Mouse (Mus musculus) adrenal gland, postnatal 36 days (tissue): ENCODE measurements around the gene Gm136. TPM values are rescaled to one million over a fixed set of nuclear protein-coding genes. Genes with fewer than 3 reads are reported as not detected.
A peak's percentile ranks its signal among the peaks of the same experiment; 100 is the strongest.
"Not testable (repeated sequence)": the region's sequence is repeated elsewhere in the genome, so short reads cannot be mapped to it uniquely, and the experiment has no call there.

Source experiments
- DNase-seq, 2 experiments: peaks; one replicate each; pipeline ENCODE4 v3.0.0; 2021; ENCODE audit warnings: mixed read lengths in 1 of 2
- long read RNA-seq, 2 experiments: library from polyadenylated mRNA; stranded (forward); transcript quantifications; one replicate each; pipeline ENCODE4 v2.0.0; 2021; ENCODE audit warnings: borderline sequencing depth in 2 of 2
- total RNA-seq, 2 experiments: library from RNA; stranded (reverse); gene quantifications; 2 replicates each; pipeline ENCODE4 v1.2.3; 2021

Gm136 gene
- not detected for total RNA-seq
- long read RNA-seq, experiment 1, result 0 reads
- long read RNA-seq, experiment 2, result 0 reads

DNA sequence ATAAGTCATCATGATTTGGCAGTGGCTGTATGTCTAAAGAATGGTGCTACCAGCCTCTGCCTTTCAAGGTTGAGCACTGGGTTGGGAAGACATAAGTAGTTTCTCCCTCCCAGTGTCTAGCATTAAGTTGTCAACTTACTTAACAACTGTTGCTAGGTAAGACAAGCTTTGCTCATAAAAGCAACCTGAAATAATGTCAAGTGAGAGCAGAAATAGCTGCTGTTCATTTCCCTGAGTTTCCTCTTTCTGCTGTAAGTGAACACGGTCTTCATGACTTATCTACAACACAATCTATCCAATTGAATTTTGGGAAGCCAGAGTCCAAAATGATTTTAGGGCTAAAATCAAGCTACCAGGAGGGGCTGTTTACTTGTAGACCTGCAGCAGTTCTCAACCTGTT, at the start of gene Gm136:
Gm136 (minus strand) TSS at position 101 of the 400 bp plus-strand sequence.
- no peak for DNase-seq

DNA sequence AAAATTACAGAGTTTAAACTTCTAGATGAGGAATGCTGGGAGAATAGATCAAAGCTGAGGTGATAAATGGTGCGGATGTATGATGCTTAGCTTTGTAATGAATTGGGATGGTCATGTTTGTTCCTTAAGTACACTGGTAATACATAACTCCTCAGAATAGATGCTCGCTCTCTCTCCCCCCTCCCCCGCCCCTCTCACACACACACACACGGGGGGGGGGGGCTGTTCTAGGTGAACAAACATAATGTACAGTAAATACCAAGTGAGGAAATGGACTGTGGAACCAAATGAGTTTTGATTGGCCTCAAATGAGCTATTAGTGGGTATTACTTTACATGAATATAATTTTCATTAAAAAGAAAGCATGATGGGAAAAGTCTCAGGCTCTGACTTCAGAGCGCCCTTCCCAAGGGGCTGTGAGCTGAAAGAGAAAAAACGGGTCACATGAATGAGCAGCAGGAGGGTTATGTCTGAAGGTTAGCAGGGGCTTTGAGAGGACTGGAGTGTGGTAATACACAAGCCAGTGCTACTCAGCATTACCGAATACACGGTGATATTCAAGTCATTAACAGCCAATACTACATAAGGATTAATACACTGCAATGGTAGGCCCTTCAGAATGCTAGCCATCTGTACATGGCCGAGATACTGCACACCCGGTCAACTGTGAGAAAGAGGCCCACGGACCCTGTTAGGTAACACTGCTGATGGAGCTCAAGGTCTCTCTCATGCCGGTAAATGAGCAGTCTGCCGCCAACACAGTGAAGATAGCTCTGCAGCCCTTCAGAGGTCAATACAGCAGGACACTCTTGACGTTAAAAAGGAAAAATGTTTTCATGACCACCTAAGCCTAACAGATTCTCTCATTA, 45.3 kb upstream of the Gm136 start:
- DNase-seq, result no peak

DNA sequence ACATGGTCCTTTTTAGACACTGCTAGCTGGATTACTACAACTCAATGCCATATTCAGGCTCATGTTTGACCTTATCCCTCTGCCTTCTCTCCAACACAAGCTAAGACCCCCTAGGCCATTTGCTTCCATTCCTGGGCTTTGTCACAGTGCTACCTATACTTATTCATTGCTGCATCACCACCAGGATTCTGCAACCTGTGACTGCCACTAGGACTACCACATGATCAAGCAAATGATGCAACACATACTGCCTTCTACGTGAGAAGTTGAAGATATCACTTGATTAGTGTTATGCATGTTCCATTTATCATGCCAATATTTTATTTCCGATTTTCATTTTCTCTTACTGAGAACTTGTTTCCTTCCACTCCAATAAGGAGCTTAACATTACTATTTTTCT, 41.9 kb upstream of the Gm136 start:
- no peak for DNase-seq

DNA sequence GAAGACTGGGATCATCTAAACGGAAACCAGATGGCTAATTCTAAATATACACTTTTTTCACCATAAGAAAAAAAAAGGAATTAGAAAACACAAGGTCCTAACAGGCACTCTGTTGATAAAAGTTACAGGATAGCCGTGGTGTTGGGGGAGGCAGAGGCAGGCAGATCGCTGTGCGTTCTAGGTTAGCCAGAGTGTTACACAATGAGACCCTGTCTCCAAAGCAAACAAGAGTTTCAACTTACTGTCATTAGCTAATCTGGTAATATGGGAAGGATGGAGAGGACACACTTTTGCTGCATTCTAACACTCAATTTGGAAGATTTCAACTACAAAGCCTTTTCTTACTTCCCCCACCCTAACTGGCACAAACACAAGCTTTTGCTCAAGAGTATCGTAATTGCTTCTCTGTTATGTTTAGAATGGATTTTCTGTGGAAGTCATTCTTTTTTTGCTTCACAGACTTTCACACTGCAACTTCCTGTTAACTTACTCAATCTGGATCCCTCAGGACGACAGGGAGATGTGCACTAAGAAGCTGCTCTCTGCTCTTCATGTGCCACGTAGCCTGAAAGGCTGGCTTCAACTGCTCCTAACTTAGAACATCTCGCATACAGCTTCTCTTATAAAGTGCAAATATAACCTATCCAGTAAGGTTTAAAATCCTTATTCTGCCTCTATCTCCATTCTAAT, 41.4 kb upstream of the Gm136 start:
- no peak for DNase-seq

DNA sequence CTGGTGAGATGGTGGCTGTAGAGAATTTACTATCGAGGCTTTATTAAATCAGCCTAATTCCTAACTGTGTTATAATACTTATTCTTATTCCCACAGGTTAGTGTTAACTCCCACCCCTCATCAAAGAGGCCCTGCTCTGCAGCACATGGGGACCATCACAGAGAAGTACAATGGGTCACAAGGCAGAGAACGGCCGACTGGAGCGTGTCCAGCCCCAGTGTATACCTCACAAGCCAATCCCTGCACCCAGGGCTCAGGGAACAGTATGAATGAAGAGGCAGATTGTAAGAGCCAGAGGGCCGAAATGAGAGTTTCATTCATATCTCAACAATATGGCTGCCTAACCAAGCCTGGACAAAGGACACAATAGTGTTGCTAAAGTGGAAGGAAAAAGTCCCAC, 40.2 kb upstream of the Gm136 start:
- DNase-seq, result no peak

- no peak for DNase-seq
These were observed 30.4 kb upstream of the Gm136 start for GRCm38 (mm10) chr4:34786476-34786875.

DNA sequence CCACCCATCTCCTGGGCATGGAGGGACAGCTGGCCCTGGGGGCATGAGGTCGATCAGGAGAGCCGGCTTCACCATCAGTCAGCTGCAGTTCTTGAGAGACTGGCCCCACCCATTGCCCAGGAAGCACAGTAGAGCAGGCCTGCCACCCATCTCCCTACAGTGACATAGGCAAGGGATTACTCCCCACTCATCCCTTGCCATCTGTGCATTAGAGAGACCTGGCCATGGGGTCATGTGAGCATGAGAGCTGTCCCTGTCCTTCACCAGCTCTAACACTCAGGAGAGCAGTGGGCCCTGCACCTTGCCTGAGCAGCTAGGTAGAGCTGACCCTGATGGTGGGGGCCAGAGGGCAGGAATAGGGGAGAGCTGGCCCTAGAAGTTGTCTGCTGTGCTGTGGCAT, 29.6 kb upstream of the Gm136 start:
- no peak for DNase-seq

- no peak for DNase-seq
These were observed 28.8 kb upstream of the Gm136 start for GRCm38 (mm10) chr4:34784865-34785264.

DNA sequence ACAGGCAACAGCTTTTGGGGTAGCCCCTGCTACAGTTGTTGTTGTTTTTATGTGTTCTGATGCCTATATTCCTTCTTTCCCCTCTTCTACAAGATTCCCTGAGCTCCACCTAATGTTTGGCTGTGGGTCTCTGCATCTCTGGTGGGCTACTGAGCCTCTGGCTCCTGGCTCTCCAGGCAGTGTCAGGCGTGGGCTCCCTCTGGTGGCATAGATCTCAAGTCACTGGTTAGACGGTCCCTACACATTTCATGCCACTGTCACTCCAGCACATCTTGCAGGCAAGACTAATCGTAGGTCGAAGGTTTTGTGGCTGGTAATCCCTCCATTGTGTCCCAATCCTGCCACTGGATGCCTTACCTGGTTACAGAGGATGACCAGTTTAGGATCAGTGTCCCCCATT, 26.7 kb upstream of the Gm136 start:
- DNase-seq, result peak in 1 of 2 experiments; percentile 19

- peak; percentile 93 to 94 for DNase-seq
These were observed 21.8 kb upstream of the Gm136 start, which contains the start of gene Smim8 for GRCm38 (mm10) chr4:34777677-34778527. Gene Smim8, minus strand, starts transcription at chr4:34778423.

- no peak for DNase-seq
These were observed 15.7 kb upstream of the Gm136 start for GRCm38 (mm10) chr4:34771652-34772371.

DNA sequence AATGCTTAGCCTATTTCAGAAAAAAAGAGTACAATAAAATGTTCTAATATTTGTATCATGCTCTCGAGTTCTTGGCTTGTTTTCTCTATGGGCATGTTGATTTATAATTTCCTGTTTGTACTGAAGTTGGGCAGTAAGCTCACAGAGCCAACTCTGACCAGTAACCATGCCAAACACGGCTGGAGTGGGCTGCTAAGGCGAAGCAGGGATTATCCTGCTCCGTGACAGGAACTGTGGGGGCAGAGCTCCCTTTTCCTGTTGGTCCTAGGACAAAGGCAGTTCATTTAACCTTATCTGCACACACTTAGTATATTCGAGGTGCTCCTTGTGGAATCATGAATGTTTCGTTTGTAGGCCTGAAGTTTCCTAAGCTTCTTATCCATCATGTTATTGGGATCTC, 6.8 kb downstream of the Gm136 start:
- peak; percentile 24 to 28 for DNase-seq

- DNase-seq, result no peak
These were observed 21.6 kb downstream of the Gm136 start for GRCm38 (mm10) chr4:34734461-34734860.

GRCm38 (mm10) chr4:34733415-34733814, 22.6 kb downstream of the Gm136 start:
- peak in 1 of 2 experiments; percentile 2 for DNase-seq

DNA sequence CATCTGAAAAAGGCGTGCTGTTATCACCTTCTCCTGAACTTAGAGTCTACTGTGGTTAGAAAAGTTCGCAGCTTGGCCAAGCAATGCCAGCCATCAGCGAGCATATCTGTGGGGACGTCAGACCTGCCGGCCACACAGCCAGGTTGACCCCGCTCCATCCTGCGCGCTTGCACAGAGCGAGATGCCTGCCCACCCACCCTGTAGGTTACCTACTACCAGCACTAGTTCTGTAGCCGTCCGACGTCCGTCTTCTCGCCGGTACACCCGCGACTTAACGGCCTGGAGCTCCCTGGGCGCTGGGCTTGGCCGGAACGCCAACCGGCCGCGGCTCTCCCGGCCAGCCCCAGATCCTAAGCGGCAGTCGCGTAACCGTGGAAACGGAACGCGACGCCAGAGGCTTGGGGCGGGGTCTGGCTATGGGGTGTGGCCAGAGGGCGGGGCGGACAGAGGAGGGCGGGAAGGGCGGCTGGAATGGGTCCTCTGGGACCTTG, 26.2 kb downstream of the Gm136 start, which contains the start of gene Cfap206:
Cfap206 (minus strand) TSS at position 356 of the 491 bp plus-strand sequence.
- peak; percentile 88 to 90 for DNase-seq

DNA sequence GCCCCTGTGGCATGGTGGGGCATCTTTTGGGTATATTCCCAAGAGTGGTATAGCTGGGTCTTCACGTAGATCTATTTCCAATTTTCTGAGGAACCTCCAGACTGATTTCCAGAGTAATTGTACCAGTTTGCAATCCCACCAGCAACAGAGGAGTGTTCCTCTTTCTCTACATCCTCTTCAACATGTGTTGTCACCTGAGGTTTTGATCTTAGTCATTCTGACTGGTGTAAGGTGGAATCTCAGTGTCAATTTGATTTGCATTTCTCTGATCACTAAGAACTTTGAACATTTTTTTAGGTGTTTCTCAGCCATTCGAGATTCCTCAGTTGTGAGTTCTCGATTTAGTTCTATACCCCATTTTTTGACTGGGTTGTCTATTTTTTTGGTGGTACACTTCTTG, 30.4 kb downstream of the Gm136 start:
- not testable (repeated sequence) for DNase-seq

GRCm38 (mm10) chr4:34724306-34724705, 31.8 kb downstream of the Gm136 start:
- DNase-seq, result no peak

DNA sequence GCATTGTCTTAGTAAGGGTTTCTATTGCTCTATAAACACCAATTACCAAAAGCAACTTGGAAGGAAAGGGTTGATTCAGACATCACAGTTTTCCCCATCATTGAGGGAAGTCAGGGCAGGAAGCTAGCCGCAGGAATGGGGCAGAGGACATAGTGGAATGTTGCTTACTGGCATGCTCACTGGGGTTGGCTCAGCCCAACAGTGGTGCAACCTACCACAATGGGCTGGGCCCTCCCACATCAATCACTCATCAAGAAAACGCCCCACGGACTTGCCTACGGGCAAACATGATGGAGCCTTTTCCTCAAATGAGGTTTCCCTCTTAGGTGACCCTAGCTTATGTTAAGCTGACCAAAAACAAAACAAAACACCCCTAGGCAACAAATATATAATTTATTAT, 32.9 kb downstream of the Gm136 start:
- no peak for DNase-seq

DNA sequence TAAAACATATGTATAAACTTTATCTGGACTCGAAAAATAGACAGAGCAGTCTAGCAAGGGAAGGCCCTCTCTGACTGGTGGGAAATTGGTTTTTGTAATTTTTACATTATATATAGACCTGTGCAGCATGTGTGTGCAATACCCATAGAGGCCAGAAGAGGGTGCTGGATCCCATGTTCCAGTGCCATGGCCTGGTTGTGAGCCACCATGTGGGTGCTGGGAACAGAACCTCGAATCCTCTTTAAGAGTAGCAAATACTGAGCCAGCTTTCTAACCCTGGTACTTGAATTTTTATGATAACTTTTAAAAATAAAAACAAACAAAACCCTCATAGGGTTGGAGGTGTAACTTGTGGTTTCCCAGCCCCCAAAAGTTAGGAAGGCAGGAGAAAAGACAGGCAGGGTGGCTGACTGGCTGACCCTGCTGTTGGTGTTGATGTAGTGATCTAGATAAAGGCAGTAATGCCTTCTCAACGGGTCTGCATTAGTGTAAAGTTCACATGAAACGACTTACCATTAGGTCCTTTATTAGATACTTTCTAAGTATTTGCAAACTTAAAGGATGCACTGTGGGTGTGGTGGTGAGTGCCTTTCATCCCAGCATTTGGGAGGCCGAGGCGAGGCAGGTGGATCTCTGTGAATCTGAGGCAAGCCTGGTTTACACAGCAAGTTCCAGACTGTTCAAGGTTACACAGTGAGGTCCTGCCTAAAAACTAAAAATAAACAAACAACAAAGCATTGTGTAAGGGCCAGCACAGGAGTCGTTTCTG, 35.8 kb downstream of the Gm136 start:
- DNase-seq, result no peak

DNA sequence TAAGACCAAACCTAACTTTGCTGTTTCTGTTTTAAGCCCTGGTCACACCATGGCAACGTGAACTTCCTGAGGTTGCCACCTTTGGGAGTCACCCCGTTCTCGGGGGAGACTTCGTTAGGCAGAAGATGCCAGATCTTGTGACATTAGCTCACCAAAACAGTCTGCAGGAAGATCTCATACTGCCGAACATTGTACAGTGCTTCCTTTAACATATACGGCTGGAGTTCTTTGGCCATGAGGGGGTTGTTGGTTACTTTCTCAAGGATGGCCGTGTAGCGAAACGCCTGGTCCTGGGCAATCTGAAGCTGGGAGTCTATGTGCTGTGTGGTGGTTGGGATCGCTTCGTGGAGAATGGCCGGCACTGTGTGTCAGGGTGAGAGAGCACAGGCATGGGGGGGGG, 36.6 kb downstream of the Gm136 start:
- no peak for DNase-seq

- no peak for DNase-seq
These were observed 41.0 kb downstream of the Gm136 start for GRCm38 (mm10) chr4:34715062-34715461.
